Mouse (Mus musculus): ENCODE measurements around the gene Qdpr. TPM values are rescaled to one million over a fixed set of nuclear protein-coding genes. Genes with fewer than 3 reads are reported as not detected.

Qdpr gene
- polyA plus RNA-seq (2015; fragmentation: Nextera tagmentation; extraction: Ambion mirVana) = 213 and 231 TPM in 2 replicates

DNA sequence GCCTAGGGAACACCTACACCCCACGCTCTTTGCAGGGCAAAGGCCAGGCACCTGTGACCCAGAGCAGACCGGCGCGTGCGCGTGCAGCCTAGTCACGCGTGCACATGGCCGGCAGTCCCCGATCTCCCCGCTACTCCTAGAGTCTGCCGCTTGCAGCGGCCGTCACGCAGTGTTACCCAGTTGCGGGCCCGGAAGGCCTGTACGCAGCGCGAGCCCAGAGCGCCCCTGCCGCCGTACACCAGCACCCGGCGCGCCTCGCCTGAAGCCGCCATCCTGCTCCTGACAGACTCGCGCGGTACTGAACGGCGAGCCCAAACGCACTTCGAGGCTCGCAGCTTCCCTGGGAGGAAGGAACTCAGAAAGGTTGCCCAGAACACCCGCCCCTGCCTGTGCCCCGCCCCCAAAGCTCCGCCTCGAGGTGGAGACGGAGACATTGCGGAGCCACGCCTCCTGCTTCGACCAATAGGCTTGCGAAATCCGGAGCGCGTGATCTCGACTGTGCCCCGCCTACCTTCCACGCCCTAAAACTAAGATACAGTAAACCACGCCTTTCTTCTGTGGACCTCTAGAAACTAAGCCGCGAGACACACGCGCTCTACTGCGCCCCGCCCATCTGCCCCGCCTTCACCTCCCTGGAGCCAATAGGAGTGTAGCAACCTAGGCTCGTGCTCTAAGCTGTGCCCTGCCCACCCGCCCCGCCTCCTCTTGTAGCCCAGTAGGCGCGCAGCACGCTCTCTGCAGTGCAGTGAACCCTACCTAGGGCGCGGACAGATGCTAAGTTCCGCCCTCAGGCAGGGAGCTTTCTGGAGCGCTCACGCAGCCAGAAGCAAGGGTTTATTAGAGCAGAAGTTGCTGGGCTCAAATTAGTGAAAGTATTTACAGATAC lies at the start of gene Qdpr:
Qdpr (minus strand) TSS at position 406 of the 886 bp plus-strand sequence.
- no peaks in the 10 kb centered on the region for H3K36me3 ChIP-seq (ENCODE audit: insufficient read depth, low read length)
- no peaks in the 10 kb centered on the region for H3K9me3 ChIP-seq (ENCODE audit: low read length)
- no peaks in the 10 kb centered on the region for H3K27me3 ChIP-seq (ENCODE audit: insufficient read depth, low read length)
- H3K4me1 ChIP-seq (ENCODE audit: insufficient read depth, low read length) = peaks cover 18% of the 10 kb centered on the region
- H3K9ac ChIP-seq (replicated peaks; ENCODE audit: low read length) = peak within 1 kb of the TSS; percentile 82
- ATAC-seq (ENCODE audit: low FRiP score, low TSS enrichment) = peak; percentile 99
- under 1% methylated on average over 70 of the region's 70 CpGs for WGBS
- H3K4me2 ChIP-seq (replicated peaks; ENCODE audit: low read depth, low read length) = peak within 1 kb of the TSS; percentile 94
- peak within 1 kb of the TSS; percentile 86 for H3K27ac ChIP-seq (ENCODE audit: low read length)
- peak within 1 kb of the TSS; percentile 87 for H3K4me3 ChIP-seq (ENCODE audit: low read length)

DNA sequence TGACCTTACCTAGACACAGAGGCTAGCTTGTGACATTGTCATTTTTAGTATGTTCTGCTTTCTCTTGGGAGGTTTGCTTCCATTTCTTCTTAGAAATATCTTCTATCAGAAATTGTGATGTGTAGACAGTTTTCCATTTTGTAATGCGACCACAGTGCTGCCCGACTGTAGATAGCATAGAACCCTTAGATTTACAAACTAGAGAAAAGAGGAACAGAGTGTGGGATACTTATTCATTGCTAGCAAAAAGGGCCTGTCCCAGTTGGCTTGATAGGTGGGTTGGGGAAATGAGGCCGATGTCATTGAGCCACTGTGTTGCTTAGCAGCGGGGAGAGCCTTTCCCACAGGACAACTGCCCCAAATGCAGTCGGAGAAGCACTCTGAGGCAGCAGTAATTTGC lies 47.5 kb upstream of the Qdpr start:
- Histone ChIP-seq H3K9ac (replicated peaks; ENCODE audit: low read length) (no peak overlapping the region), H3K9me3 (ENCODE audit: low read length) (no peaks in the 10 kb centered on the region), H3K27ac (ENCODE audit: low read length) (no peak overlapping the region), H3K27me3 (ENCODE audit: insufficient read depth, low read length) (no peaks in the 10 kb centered on the region), H3K36me3 (ENCODE audit: insufficient read depth, low read length) (peaks cover 57% of the 10 kb centered on the region), H3K4me2 (replicated peaks; ENCODE audit: low read depth, low read length) (no peak overlapping the region), H3K4me1 (ENCODE audit: insufficient read depth, low read length) (peaks cover 16% of the 10 kb centered on the region), H3K4me3 (ENCODE audit: low read length) (no peak overlapping the region)
- 90% methylated on average over 5 of the region's 5 CpGs for WGBS
- ATAC-seq (ENCODE audit: low FRiP score, low TSS enrichment) = no peak

DNA sequence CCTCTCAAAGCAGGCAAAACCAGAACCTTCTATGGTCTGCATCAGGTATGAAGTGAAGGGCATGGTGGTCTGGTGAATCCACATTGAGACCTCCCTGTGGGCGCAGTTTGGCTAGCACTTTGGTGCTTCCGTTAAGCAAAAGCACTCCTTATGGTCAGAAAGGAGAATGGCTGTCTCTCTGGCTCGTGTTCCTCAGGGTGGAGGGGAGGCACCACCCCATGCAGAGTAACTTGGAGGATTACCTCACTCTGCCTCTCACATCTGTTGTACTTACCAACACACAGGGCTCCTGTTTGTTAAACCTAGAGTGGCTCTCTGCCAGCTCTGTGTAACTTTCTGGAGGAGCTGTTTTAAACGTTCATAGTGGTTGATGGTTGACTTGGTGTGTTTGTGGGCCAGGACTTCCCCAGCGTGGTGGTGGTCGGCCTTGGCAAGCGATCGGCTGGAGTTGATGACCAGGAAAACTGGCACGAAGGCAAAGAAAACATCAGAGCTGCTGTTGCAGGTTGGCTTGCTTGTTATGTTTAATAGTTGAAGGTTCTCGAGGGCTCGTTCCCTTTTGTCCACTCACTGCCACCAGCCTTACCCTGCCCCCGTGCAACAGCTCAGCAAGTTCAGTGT lies 47.0 kb upstream of the Qdpr start:
- 84% methylated on average over 12 of the region's 12 CpGs for WGBS
- no peaks in the 10 kb centered on the region for H3K27me3 ChIP-seq (ENCODE audit: insufficient read depth, low read length)
- H3K9ac ChIP-seq (replicated peaks; ENCODE audit: low read length) = no peak overlapping the region
- H3K4me3 ChIP-seq (ENCODE audit: low read length) = no peak overlapping the region
- no peak overlapping the region for H3K27ac ChIP-seq (ENCODE audit: low read length)
- no peak overlapping the region for H3K4me2 ChIP-seq (replicated peaks; ENCODE audit: low read depth, low read length)
- peaks cover 53% of the 10 kb centered on the region for H3K36me3 ChIP-seq (ENCODE audit: insufficient read depth, low read length)
- peaks cover 16% of the 10 kb centered on the region for H3K4me1 ChIP-seq (ENCODE audit: insufficient read depth, low read length)
- ATAC-seq (ENCODE audit: low FRiP score, low TSS enrichment) = no peak
- H3K9me3 ChIP-seq (ENCODE audit: low read length) = no peaks in the 10 kb centered on the region

DNA sequence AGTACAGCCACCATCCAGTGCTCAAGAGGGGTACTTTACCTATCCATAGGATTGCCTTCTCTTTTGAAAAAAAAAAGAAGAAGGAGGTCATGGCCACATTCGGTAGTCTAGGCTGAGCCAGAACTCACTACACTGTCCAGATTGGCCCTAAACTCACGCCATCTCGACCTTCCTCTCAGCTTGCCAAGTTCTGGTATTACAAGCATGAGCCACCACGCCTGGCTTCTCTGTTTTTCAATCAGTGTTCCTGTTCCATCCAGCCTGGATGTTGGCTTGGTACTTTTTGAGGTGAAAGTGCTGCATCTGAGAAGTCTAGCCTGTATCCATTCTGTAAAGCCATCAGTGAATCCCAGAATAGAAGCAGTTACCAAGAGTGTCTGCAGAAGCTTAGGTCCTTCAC lies 46.4 kb upstream of the Qdpr start:
- Histone ChIP-seq H3K36me3 (ENCODE audit: insufficient read depth, low read length) (peaks cover 47% of the 10 kb centered on the region), H3K4me2 (replicated peaks; ENCODE audit: low read depth, low read length) (no peak overlapping the region), H3K9me3 (ENCODE audit: low read length) (no peaks in the 10 kb centered on the region), H3K9ac (replicated peaks; ENCODE audit: low read length) (no peak overlapping the region), H3K27me3 (ENCODE audit: insufficient read depth, low read length) (no peaks in the 10 kb centered on the region), H3K27ac (ENCODE audit: low read length) (no peak overlapping the region), H3K4me1 (ENCODE audit: insufficient read depth, low read length) (peaks cover 16% of the 10 kb centered on the region), H3K4me3 (ENCODE audit: low read length) (no peak overlapping the region)
- 91% methylated on average over 4 of the region's 4 CpGs for WGBS
- ATAC-seq (ENCODE audit: low FRiP score, low TSS enrichment) = no peak

DNA sequence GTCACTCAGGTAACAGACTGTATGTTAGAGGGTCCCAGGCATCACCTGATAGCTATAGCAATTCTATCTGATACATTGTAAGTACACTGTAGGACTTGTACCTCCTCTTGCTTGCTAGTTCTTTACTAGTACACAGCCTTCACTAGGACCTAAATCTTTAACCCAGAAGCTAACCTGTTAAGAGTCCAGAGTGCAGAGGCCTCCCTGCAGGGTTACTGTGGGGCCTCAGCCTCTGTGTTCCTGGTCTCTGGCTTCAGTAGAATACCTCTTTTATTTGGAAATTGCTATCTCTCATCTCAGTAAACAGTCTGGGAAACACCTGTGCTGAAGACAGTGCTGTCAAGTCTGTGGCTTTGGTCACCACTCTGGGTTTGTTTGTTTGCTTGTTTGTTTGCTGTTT lies 46.0 kb upstream of the Qdpr start:
- Histone ChIP-seq H3K4me1 (ENCODE audit: insufficient read depth, low read length) (peaks cover 16% of the 10 kb centered on the region), H3K9ac (replicated peaks; ENCODE audit: low read length) (no peak overlapping the region), H3K36me3 (ENCODE audit: insufficient read depth, low read length) (peaks cover 44% of the 10 kb centered on the region), H3K27ac (ENCODE audit: low read length) (no peak overlapping the region), H3K9me3 (ENCODE audit: low read length) (no peaks in the 10 kb centered on the region), H3K27me3 (ENCODE audit: insufficient read depth, low read length) (no peaks in the 10 kb centered on the region), H3K4me2 (replicated peaks; ENCODE audit: low read depth, low read length) (no peak overlapping the region), H3K4me3 (ENCODE audit: low read length) (no peak overlapping the region)
- no peak for ATAC-seq (ENCODE audit: low FRiP score, low TSS enrichment)

DNA sequence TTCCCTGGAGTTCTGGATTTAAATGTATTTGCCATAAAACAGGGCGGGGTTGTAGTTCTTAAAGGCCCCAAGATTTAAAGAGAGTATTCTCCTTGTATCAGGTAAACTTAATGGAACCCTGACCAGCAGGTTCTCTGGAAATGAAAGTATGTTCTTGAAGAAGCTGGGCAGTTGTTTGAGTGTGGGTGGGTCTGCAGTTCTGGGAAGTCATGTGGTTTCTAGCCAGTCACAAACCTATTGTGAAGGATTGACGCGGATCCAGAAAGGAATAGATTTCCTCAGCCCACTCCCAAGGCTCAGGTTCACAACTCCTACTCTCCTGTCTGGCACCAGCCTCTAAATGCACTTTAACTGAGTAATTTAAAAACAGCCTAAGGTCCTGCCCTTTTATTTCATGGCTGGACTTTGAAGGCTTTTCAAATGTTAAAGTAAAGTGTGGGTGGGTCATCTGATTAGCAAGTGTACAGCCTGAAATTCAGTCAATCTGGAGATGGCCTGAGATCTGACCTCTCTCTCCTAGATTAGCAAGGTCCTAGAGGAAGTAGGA lies 45.5 kb upstream of the Qdpr start:
- Histone ChIP-seq H3K4me3 (ENCODE audit: low read length) (no peak overlapping the region), H3K27ac (ENCODE audit: low read length) (no peak overlapping the region), H3K4me1 (ENCODE audit: insufficient read depth, low read length) (peaks cover 16% of the 10 kb centered on the region), H3K9me3 (ENCODE audit: low read length) (no peaks in the 10 kb centered on the region), H3K36me3 (ENCODE audit: insufficient read depth, low read length) (peaks cover 41% of the 10 kb centered on the region), H3K4me2 (replicated peaks; ENCODE audit: low read depth, low read length) (0 out of 2 replicates have a peak overlapping the region, but pooled peaks have one; percentile 84), H3K27me3 (ENCODE audit: insufficient read depth, low read length) (no peaks in the 10 kb centered on the region), H3K9ac (replicated peaks; ENCODE audit: low read length) (no peak overlapping the region)
- ATAC-seq (ENCODE audit: low FRiP score, low TSS enrichment) = no peak
- WGBS = 89% methylated on average over 3 of the region's 3 CpGs

DNA sequence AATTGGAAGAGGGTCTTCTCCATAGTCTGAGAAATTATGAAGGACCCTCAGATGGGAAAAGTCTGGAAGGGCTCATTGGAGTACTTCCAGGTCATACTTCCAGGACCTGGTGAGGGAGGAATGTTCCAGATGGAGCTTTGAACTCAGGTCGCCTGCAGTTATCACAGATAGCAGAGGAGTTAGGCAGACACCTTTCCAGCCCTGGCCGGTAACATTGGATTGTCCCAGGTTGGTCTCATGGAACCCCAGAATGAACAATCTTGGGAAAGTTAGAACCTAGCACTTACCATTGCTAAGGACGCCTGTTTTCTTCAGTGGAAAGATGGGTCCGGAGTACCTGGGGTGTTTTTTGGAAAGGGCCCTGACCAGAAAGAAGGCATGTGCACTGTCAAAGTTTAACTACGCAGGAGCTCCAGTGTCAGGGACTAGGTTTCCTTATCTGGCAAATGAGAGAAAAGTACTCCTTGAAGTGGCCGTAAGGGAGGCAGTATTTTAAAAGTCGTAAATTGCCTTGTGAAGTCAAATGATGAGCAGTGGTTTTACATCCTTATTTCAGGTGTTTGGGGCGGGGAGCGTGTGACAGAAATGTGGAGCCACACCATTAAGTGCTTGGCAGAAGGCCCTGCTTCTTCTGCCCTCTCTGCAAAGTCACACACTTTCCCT lies 44.2 kb upstream of the Qdpr start:
- WGBS = 42% methylated on average over 9 of the region's 9 CpGs
- H3K27ac ChIP-seq (ENCODE audit: low read length) = no peak overlapping the region

DNA sequence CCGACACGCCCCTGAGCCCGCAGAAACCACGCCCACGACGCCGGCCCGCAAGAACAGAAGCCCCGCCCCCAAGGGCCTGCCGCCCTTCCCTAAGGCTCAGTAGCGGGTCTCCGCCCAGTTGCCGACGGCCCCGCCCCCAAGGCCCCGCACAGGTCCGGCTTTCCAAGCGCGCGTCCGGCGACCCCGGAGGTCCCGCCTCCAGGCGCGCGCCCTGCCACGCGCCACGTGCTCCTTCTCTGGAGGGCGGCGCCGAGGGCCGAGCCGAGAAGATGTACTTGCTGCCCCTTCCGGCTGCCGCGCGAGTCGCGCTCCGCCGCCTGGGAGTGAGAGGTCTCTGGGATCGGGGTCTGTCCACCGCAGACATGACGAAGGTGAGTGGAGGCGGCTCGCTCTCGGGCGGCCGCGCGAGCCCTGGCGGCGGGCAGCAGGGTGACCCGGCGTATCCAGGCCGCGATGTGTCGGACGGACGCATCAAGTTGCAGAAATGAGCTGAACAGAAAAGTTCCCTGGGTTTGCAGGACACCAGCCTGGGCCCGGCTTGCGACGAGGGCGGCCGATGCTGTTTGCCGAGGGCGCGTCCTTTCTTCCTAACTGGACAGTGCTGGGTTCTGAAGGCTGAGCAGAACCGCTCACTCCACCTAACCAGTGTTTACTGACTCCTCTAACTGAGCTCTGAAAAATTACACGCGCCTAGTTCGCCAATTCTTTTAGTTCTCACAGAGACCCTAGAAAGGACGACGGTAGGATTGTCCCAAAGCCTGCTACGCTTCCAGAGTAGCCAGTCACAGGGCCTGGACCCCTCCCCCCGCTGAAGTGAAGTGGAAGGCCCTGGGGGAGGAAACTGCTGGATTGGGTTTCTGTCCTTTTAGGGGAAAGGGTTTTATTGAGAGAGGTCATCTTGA lies 43.4 kb upstream of the Qdpr start, which contains the start of gene Lap3:
Lap3 (plus strand) TSS at position 184 of the 902 bp plus-strand sequence.
- H3K27me3 ChIP-seq (ENCODE audit: insufficient read depth, low read length) = no peaks in the 10 kb centered on the region
- H3K4me2 ChIP-seq (replicated peaks; ENCODE audit: low read depth, low read length) = peak within 1 kb of the TSS; percentile 84
- peak within 1 kb of the TSS; percentile 79 for H3K27ac ChIP-seq (ENCODE audit: low read length)
- H3K9ac ChIP-seq (replicated peaks; ENCODE audit: low read length) = peak within 1 kb of the TSS; percentile 83
- under 1% methylated on average over 78 of the region's 78 CpGs for WGBS
- H3K4me1 ChIP-seq (ENCODE audit: insufficient read depth, low read length) = peaks cover 16% of the 10 kb centered on the region
- no peaks in the 10 kb centered on the region for H3K9me3 ChIP-seq (ENCODE audit: low read length)
- peak; percentile 95 for ATAC-seq (ENCODE audit: low FRiP score, low TSS enrichment)
- peaks cover 23% of the 10 kb centered on the region for H3K36me3 ChIP-seq (ENCODE audit: insufficient read depth, low read length)
- H3K4me3 ChIP-seq (ENCODE audit: low read length) = peak within 1 kb of the TSS; percentile 79

More for the DNA sequence above, 44.2 kb upstream of the Qdpr start:
- Histone ChIP-seq H3K4me2 (replicated peaks; ENCODE audit: low read depth, low read length) (peak overlapping the region; percentile 84), H3K4me3 (ENCODE audit: low read length) (peak overlapping the region; percentile 79), H3K9me3 (ENCODE audit: low read length) (no peaks in the 10 kb centered on the region), H3K36me3 (ENCODE audit: insufficient read depth, low read length) (peaks cover 31% of the 10 kb centered on the region), H3K4me1 (ENCODE audit: insufficient read depth, low read length) (peaks cover 16% of the 10 kb centered on the region), H3K9ac (replicated peaks; ENCODE audit: low read length) (peak overlapping the region; percentile 83), H3K27me3 (ENCODE audit: insufficient read depth, low read length) (no peaks in the 10 kb centered on the region)
- ATAC-seq (ENCODE audit: low FRiP score, low TSS enrichment) = peak; percentile 2; the same call in 1 of the 2 replicates

DNA sequence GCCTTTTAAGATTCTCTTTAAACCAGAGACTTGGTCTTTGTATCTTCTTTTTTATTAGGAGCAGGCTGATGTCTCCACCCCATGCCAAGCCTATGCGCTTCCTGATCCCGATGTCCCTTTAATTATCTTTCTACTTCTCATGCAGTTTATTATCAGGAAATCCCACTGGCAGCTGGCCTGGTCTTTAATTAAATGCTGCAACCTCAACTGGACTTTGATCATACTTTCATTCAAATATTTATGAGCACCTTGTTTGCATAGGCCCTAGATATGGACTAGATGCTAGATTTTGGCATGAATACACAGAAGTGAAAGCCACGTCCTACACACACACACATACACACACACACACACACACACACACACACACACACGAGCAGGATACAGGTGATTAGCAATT lies 41.7 kb upstream of the Qdpr start:
- H3K4me3 ChIP-seq (ENCODE audit: low read length) = no peak overlapping the region
- no peak overlapping the region for H3K27ac ChIP-seq (ENCODE audit: low read length)
- no peaks in the 10 kb centered on the region for H3K27me3 ChIP-seq (ENCODE audit: insufficient read depth, low read length)
- H3K4me2 ChIP-seq (replicated peaks; ENCODE audit: low read depth, low read length) = no peak overlapping the region
- peaks cover 9% of the 10 kb centered on the region; the same call in 1 of the 2 replicates for H3K36me3 ChIP-seq (ENCODE audit: insufficient read depth, low read length)
- 66% methylated on average over 4 of the region's 4 CpGs for WGBS
- no peak for ATAC-seq (ENCODE audit: low FRiP score, low TSS enrichment)
- H3K4me1 ChIP-seq (ENCODE audit: insufficient read depth, low read length) = peaks cover 16% of the 10 kb centered on the region
- no peaks in the 10 kb centered on the region for H3K9me3 ChIP-seq (ENCODE audit: low read length)
- no peak overlapping the region for H3K9ac ChIP-seq (replicated peaks; ENCODE audit: low read length)

All from kidney, embryonic 16.5 days (tissue).